Mouse (Mus musculus) adrenal gland (tissue): ENCODE data around the gene Fam174b.

Source experiments
- intact Hi-C: fragments of 180-260 bp; cut with DNase I; formaldehyde crosslinking; loops from one replicate; pipeline ENCODE4 v1.15.1; 2025

The Fam174b gene

GRCm38 (mm10) chr7:73748437-73749108 is 8.5 kb downstream of the Fam174b start:
- intact Hi-C loops = loop anchor here (5.0 to 10.0 kb wide), 2 partner anchors 91 to 266 kb away; partner anchors contain the start of gene St8sia2

GRCm38 (mm10) chr7:73749339-73749738 is 9.2 kb downstream of the Fam174b start:
- intact Hi-C loops = loop anchor here (5.0 to 10.0 kb wide), 2 partner anchors 92 to 265 kb away; partner anchors contain the start of gene St8sia2

- intact Hi-C loops = loop anchor here (5.0 to 10.0 kb wide), 2 partner anchors 93 to 265 kb away; partner anchors contain the start of gene St8sia2
Observed at GRCm38 (mm10) chr7:73749983-73750382, 9.9 kb downstream of the Fam174b start.

GRCm38 (mm10) chr7:73753598-73753997 is 13.5 kb downstream of the Fam174b start:
- intact Hi-C loops = no loop called here

- intact Hi-C loops = no loop called here
Observed at GRCm38 (mm10) chr7:73755377-73756110, 15.4 kb downstream of the Fam174b start.

- intact Hi-C loops = no loop called here
Observed at GRCm38 (mm10) chr7:73761691-73762189, 21.6 kb downstream of the Fam174b start.

GRCm38 (mm10) chr7:73764679-73765078 is 24.6 kb downstream of the Fam174b start:
- intact Hi-C loops = no loop called here

- intact Hi-C loops = no loop called here
Observed at GRCm38 (mm10) chr7:73765186-73765903, 25.2 kb downstream of the Fam174b start.

- intact Hi-C loops = no loop called here
Observed at GRCm38 (mm10) chr7:73769224-73769623, 29.1 kb downstream of the Fam174b start.

GRCm38 (mm10) chr7:73771384-73772274 is 31.5 kb downstream of the Fam174b start:
- intact Hi-C loops = no loop called here

- intact Hi-C loops = no loop called here
Observed at GRCm38 (mm10) chr7:73772275-73772765, 32.2 kb downstream of the Fam174b start.

GRCm38 (mm10) chr7:73774781-73775180 is 34.7 kb downstream of the Fam174b start:
- intact Hi-C loops = no loop called here

GRCm38 (mm10) chr7:73777777-73778176 is 37.7 kb downstream of the Fam174b start:
- intact Hi-C loops = no loop called here

GRCm38 (mm10) chr7:73784736-73785428 is 44.8 kb downstream of the Fam174b start:
- intact Hi-C loops = no loop called here

GRCm38 (mm10) chr7:73785815-73786214 is 45.7 kb downstream of the Fam174b start:
- intact Hi-C loops = no loop called here

- intact Hi-C loops = no loop called here
Observed at GRCm38 (mm10) chr7:73787513-73787912, 47.4 kb downstream of the Fam174b start.

- intact Hi-C loops = no loop called here
Observed at GRCm38 (mm10) chr7:73791096-73791495, 51.0 kb downstream of the Fam174b start.

GRCm38 (mm10) chr7:73792155-73792554 is 52.1 kb downstream of the Fam174b start:
- intact Hi-C loops = no loop called here

- intact Hi-C loops = no loop called here
Observed at GRCm38 (mm10) chr7:73792641-73793040, 52.5 kb downstream of the Fam174b start.

GRCm38 (mm10) chr7:73809261-73809660 is 69.2 kb downstream of the Fam174b start:
- intact Hi-C loops = no loop called here
